Mouse (Mus musculus): ENCODE data around the gene Sirt4.

- TF ChIP-seq CTCF (IDR thresholded peaks at IDR 0.05; ENCODE audit: low read depth, low read length) (no peak), GATA1 (IDR thresholded peaks at IDR 0.05; ENCODE audit: borderline replicate concordance, low read length) (no peak), TAL1 (conservative IDR thresholded peaks at IDR 0.05; ENCODE audit: low read depth, low read length) (no peak), GATA2 (IDR thresholded peaks at IDR 0.05; ENCODE audit: borderline replicate concordance, low read depth, low read length) (no peak), POLR2AphosphoS5 (IDR thresholded peaks at IDR 0.05; ENCODE audit: insufficient replicate concordance, low read depth, low read length) (no peak)
These were observed 4.4 kb downstream of the Sirt4 start for GRCm38 (mm10) chr5:115480101-115480500.

All from G1E (cell line).